Mouse (Mus musculus) frontal cortex, postnatal 36 days (tissue): ENCODE results near the gene Hltf.

Source experiments
- DNase-seq, 2 experiments: peaks; one replicate each; pipeline ENCODE4 v3.0.0; 2022; ENCODE audit warnings: low spot score in 2 of 2

Gene Hltf

DNA sequence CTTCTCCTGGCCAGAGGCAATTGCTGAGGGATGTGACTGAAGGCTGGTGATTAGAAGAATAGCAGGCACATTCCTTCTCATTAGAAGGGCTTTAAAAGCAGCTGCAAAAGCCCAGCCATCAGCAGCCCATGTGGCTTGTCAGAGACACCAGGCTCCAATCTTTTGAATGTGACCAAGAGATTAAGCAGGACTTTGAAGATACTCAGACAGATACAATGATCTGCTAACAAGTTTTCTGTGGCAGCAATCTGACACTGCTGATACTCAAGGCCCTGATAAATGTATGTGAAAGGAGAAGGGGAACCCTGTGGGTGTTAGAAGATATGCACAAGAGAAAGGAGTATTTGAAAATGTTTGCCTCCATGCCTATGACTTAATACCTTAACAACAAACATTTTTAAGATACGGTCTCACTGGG is 88.1 kb downstream of the Hltf start:
- DNase-seq, result no peak

DNA sequence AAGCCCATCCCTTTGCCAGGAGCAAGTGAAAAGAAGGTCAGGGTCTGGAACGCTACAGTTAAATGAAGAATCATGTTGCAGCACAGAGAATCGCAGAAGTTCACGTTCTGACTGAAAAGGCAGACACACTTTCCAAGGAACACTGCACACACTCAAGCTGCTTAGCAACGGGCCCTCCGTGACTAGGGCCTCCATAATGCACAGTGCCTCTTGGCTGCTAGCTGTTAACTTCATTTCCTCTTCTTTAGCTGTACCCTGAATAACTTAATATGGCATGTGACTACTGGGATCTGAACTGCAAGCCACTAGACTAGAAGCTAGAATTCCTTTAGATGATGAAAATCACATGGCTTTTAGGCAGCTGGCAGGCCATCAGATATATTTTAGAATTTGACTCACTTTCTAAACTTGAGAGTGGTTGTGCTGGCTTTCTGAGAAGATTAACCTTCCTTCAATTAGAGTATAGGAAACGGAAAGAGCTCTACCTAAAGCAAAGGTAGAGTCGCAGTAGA is 89.3 kb downstream of the Hltf start:
- no peak for DNase-seq

DNA sequence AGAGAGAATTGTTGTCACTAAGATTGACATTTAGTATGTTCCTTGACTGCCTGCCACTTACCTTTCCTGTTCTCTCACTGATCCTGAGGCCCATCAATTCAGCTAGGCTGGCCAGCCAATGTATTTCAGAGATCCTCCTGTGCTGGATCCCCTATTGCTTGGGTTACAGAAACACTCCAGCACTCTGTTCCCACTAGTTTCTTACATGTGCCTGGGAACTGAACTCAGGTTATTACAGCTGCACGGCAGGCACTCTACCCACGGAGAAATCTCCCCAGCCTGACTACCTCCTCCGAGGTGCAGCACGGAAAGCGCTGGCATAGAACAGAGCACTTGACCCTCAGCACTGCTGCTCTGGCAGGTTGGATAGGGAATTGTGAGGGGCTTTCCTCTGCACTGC is 90.0 kb downstream of the Hltf start:
- no peak for DNase-seq

DNA sequence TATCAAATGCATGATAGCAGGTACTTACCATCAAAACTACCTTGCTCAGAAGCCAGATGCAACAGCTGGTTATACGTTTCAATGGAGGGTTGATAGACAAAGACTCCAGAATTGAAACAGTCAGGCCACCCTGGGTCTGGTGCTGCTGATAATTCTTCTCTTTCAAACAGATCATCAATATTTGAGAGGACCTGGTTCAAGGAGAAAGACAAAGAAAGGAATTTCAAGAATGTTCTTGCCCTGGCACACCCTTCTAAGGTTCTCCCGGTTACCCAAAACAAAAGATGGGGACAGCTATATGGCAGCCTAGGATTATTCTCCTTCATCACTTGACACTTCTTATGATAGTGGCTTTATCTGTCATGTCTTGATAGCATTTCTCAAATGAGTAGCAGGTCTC is 92.9 kb downstream of the Hltf start:
- no peak for DNase-seq

DNA sequence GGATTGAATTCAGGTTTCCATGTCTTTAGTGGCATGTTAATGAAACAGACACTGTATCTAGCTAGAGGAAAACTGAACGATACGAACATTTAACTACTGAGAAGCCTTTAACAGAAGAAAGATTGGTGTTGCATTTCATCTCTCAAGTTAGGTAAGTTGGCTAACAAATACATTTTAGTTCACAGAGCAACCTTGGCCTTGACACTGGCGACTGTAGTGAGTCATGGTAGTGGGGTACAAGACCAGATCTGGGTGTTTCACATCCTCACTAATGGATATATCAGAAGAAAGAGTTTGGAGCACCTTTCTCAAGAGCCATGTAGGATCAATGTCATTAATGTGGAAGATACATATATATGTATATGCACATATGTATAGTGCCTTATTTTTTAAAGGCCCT is 94.0 kb downstream of the Hltf start:
- DNase-seq, result no peak

DNA sequence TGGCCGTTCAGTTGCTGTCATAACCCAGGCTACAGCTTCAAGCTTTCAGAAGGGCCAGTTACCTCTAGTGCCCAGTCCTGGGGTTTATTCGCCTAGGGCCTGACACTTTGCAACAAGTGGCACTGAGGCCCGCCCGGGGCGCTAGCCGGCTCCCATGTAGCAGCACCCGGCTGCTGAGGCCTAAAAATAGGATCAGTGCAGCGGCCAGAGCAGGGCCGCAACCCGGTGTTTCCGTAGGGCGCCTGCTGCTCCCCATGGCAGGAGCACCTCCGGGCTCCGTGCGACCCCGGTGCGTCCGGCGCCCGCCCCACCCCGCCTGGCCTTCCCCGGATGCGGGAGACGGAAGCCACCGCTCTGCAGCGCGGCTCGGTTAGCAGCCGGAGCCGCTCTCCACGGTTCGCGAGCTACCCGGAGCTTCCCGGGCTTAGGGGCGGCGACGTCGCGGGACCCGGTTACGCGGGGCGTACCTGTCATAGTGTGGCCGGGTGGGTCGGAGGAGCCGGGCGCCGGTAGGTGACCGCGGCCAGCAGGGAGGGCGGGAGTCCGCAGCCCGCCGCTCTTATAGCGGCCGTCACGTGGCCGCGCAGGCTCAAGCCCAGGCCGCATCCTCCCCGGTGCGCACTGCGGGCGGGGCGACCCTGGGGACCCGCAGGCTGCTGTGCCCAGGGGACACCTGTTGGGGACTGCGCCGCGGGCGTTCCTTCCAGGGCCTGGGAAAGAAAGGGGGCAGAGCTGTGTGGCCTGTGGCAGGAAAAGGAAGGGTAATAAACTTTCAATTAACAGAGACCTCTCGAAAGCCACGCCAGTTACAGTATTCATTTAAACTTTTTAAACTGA is 97.1 kb downstream of the Hltf start, which contains the start of gene Gyg:
TSS of gene Gyg (minus strand) at position 787 of the 837 bp plus-strand sequence.
- DNase-seq, result peak; percentile 47 to 60

DNA sequence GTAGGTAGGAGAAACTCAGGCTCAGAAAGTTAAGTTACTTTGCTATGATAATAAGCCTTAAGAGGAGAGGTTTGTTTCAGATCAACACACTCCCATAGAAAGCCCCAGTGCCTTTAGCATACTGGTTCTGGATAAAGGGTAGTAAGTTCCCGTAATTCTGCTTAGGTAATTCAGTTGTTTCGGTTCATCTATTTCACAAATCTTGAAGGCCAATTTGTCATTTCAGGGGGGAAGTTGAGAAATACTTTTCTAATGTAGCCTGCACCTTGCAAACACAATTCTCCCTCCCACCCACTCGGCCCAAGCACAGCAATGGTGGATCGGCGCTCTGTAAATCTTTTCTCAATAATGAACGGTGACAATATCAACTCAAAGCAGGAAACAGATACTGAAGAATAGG is 97.9 kb downstream of the Hltf start:
- no peak for DNase-seq

DNA sequence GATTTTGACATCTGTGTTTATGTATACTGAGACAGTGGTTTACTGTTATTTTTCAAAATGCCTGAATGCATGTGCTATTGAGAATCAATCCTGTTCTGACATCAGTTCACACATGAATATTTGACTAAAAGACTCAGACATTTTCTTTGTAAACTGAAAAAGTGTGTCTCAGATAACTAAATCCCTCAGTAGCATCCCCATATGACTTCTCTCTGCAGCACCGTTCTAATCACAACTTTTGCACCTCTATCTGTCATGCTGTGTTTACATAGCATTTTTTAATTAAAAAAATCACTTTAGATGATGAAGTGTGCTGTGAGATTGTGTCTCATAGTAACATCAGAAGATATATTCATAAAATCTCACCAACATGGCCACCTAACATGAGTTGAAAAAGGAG is 109.9 kb downstream of the Hltf start:
- no peak for DNase-seq
